Comparison of ENCODE assay signal across 8 mouse cellular contexts in the genomic region with DNA sequence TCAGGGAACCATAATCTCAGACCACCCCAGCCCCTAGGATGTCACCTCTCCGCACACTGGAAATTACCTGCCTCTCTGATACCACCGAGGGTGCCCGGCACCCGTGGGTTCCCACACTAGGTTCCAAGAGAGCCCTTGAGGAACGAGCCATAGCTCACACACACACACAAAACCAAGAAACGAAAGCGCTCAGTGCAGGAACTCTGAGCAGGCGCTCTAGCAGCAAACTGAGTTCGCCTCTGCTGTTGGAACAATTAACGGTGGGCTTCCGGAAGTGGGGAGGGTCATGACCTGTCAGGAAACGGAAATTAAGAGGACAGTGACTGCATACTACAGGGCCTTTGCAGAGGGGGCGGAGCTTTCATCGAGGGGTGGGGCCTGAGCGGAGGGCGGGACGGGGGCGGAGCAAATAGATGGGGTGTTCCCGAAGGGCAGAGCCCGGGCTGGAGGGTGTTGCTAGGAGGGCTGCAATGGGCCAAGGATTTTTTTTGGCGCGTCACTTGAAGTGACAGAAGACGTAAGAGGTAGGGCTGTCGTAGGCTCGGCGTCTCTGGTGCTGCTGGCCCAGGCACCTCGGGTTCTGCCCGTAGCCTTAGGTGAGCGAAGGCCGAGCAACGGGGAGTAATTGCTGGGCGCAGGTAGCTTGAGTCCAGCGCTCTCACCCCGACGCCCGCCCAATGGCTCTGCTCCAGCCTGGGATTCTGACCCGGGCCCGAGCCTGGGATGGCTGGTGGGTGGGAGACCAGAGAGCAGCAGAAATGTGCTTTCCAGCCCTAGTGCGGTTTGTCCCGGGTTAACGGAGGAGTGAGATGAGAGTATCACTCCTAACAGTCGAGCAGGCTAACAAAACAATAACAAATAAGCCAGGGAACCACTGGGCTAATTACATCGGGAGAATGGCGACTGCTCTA. TPM values are rescaled to one million over a fixed set of nuclear protein-coding genes. Genes with fewer than 3 reads are reported as not detected.
DNase-seq lines count a peak whose midpoint lies in the region; ATAC-seq and TF ChIP-seq lines count a peak whose summit lies in the region.

No protein-coding gene starts in this region.

- peak overlapping the region; percentile 86 for H3K9ac ChIP-seq in CH12.LX (ENCODE audit: insufficient read depth, low read depth)
- H3K9ac ChIP-seq in forebrain, embryonic 11.5 days (ENCODE audit: low read length), result peak overlapping the region; percentile 61
- peak overlapping the region; percentile 78 for H3K9ac ChIP-seq in heart, embryonic 16.5 days (ENCODE audit: low read length)
- H3K9ac ChIP-seq in liver, embryonic 13.5 days, result peak overlapping the region; percentile 96
- H3K9ac ChIP-seq in stomach, embryonic 15.5 days, result peak overlapping the region; percentile 45; the same call in 1 of the 2 replicates

- peak; percentile 96 for ATAC-seq in forebrain, embryonic 11.5 days (replicated peaks; ENCODE audit: low FRiP score)
- peak; percentile 92 for ATAC-seq in heart, embryonic 16.5 days (replicated peaks; ENCODE audit: extremely low read depth, insufficient read depth, low FRiP score)
- peak; percentile 90 for ATAC-seq in liver, embryonic 13.5 days (ENCODE audit: low read depth)
- peak; percentile 96 for ATAC-seq in stomach, embryonic 15.5 days (ENCODE audit: insufficient read depth, low FRiP score, low read depth)

- H3K9me3 ChIP-seq in CH12.LX (replicated peaks; ENCODE audit: low read length), result peaks cover 12% of the 10 kb centered on the region
- H3K9me3 ChIP-seq in forebrain, embryonic 11.5 days (ENCODE audit: control insufficient read depth, low read length), result no peaks in the 10 kb centered on the region
- 0 out of 2 replicates have a peak, but pooled peaks cover 2% of the 10 kb centered on the region for H3K9me3 ChIP-seq in heart, embryonic 16.5 days (replicated peaks; ENCODE audit: control insufficient read depth, low read length)
- H3K9me3 ChIP-seq in liver, embryonic 13.5 days (replicated peaks), result no peaks in the 10 kb centered on the region
- no peaks in the 10 kb centered on the region for H3K9me3 ChIP-seq in stomach, embryonic 15.5 days

- H3K4me1 ChIP-seq in CH12.LX (ENCODE audit: control insufficient read depth in 1 of 2, insufficient read depth in 2 of 2), result peaks cover 8 to 57% of the 10 kb centered on the region in 2 experiments; a peak in 3 of 4 replicates
- H3K4me1 ChIP-seq in forebrain, embryonic 11.5 days (replicated peaks; ENCODE audit: control insufficient read depth, insufficient read depth, low read length), result peaks cover 8% of the 10 kb centered on the region
- peaks cover 28% of the 10 kb centered on the region for H3K4me1 ChIP-seq in heart, embryonic 16.5 days (ENCODE audit: control insufficient read depth, insufficient read depth, low read length)
- peaks cover 60% of the 10 kb centered on the region for H3K4me1 ChIP-seq in liver, embryonic 13.5 days (replicated peaks)
- H3K4me1 ChIP-seq in stomach, embryonic 15.5 days, result 0 out of 2 replicates have a peak, but pooled peaks cover 6% of the 10 kb centered on the region

- in situ Hi-C loops in CH12.LX (cut with MboI; ENCODE audit: low pct_ligation_motif_present, low pct_unique_long_range_greater_than_20kb, low sequenced_read_pairs), result no loop called here

- dilution Hi-C loops in CH12.LX (cut with MboI; ENCODE audit: extremely low pct_ligation_motif_present, extremely low pct_unique_long_range_greater_than_20kb, low sequenced_read_pairs), result no loop called here

- no peaks in the 10 kb centered on the region for H3K79me2 ChIP-seq in CH12.LX (replicated peaks; ENCODE audit: control insufficient read depth, extremely low read depth, insufficient read depth, poor library complexity, severe bottlenecking)

- TF ChIP-seq CTCF in CH12.LX (conservative IDR thresholded peaks at IDR 0.05 in 1 of 2, IDR thresholded peaks at IDR 0.05 in 1 of 2; ENCODE audit: low read depth in 2 of 2, low read length in 2 of 2), result no peak

- peaks cover 0 to 21% of the 10 kb centered on the region in 2 experiments for H3K36me3 ChIP-seq in CH12.LX (replicated peaks in 1 of 2; ENCODE audit: control insufficient read depth in 1 of 2, insufficient read depth in 1 of 2, low read length in 1 of 2)
- H3K36me3 ChIP-seq in forebrain, embryonic 11.5 days (ENCODE audit: control insufficient read depth, insufficient read depth, low read length), result no peaks in the 10 kb centered on the region
- H3K36me3 ChIP-seq in heart, embryonic 16.5 days (ENCODE audit: control insufficient read depth, insufficient read depth), result 0 out of 2 replicates have a peak, but pooled peaks cover 2% of the 10 kb centered on the region
- H3K36me3 ChIP-seq in liver, embryonic 13.5 days, result peaks cover 24% of the 10 kb centered on the region
- H3K36me3 ChIP-seq in stomach, embryonic 15.5 days, result no peaks in the 10 kb centered on the region

- TF ChIP-seq EP300 in CH12.LX (IDR thresholded peaks at IDR 0.05; ENCODE audit: low read length), result no peak

- H3K4me2 ChIP-seq in CH12.LX (ENCODE audit: insufficient read depth, low read depth, poor library complexity, severe bottlenecking), result peak overlapping the region; percentile 86
- H3K4me2 ChIP-seq in forebrain, embryonic 11.5 days (ENCODE audit: low read depth, low read length, severe bottlenecking), result peak overlapping the region; percentile 94
- peak overlapping the region; percentile 84 for H3K4me2 ChIP-seq in heart, embryonic 16.5 days (ENCODE audit: low read depth, low read length)
- H3K4me2 ChIP-seq in liver, embryonic 13.5 days, result peak overlapping the region; percentile 87
- H3K4me2 ChIP-seq in stomach, embryonic 15.5 days, result peak overlapping the region; percentile 97

- peak overlapping the region; percentile 67 to 74 (median 69) for H3K4me3 ChIP-seq in CH12.LX (replicated peaks in 1 of 3; ENCODE audit: low read depth in 2 of 3, low read length in 2 of 3, poor library complexity in 1 of 3)
- peak overlapping the region; percentile 43 for H3K4me3 ChIP-seq in forebrain, embryonic 11.5 days (ENCODE audit: low read depth, low read length)
- peak overlapping the region; percentile 61 for H3K4me3 ChIP-seq in heart, embryonic 16.5 days (ENCODE audit: low read length)
- peak overlapping the region; percentile 80 for H3K4me3 ChIP-seq in liver, embryonic 13.5 days (replicated peaks)
- peak overlapping the region; percentile 63 for H3K4me3 ChIP-seq in stomach, embryonic 15.5 days (replicated peaks)

- WGBS in forebrain, embryonic 11.5 days, result under 1% methylated on average over 44 of the region's 44 CpGs
- 2% methylated on average over 44 of the region's 44 CpGs for WGBS in heart, embryonic 16.5 days
- 1% methylated on average over 43 of the region's 44 CpGs for WGBS in liver, embryonic 13.5 days (ENCODE audit: insufficient replicate concordance)
- WGBS in stomach, embryonic 15.5 days, result 1% methylated on average over 44 of the region's 44 CpGs

- TF ChIP-seq POLR2A in CH12.LX (IDR thresholded peaks at IDR 0.05; ENCODE audit: low read depth, low read length), result peak; percentile 99

- H3K27me3 ChIP-seq in CH12.LX (replicated peaks), result no peaks in the 10 kb centered on the region
- no peaks in the 10 kb centered on the region for H3K27me3 ChIP-seq in forebrain, embryonic 11.5 days (ENCODE audit: control insufficient read depth, insufficient read depth, low read length)
- no peaks in the 10 kb centered on the region for H3K27me3 ChIP-seq in heart, embryonic 16.5 days (ENCODE audit: control insufficient read depth, insufficient read depth, low read length)
- no peaks in the 10 kb centered on the region for H3K27me3 ChIP-seq in liver, embryonic 13.5 days
- no peaks in the 10 kb centered on the region for H3K27me3 ChIP-seq in stomach, embryonic 15.5 days (replicated peaks)

- no peak for TF ChIP-seq RAD21 in CH12.LX (IDR thresholded peaks at IDR 0.05; ENCODE audit: low read depth, low read length)

- peak; percentile 98 for DNase-seq in CH12.LX (ENCODE audit: extremely low read depth)
- DNase-seq in c-Kit-positive CD71-positive TER-119-negative erythroid progenitor cells, embryonic 14.5 days (ENCODE audit: low read depth), result peak; percentile 93
- DNase-seq in forebrain, embryonic 11.5 days (ENCODE audit: low spot score), result peak; percentile 97
- peak; percentile 91 to 95 for DNase-seq in kidney, postnatal 25 days
- peak; percentile 89 for DNase-seq in liver, embryonic 13.5 days
- peak; percentile 92 for DNase-seq in neural tube, embryonic 10.5 days (ENCODE audit: extremely low spot score, low spot score)

- peak overlapping the region; percentile 39 for H3K27ac ChIP-seq in CH12.LX (ENCODE audit: insufficient read depth, low read depth)
- H3K27ac ChIP-seq in forebrain, embryonic 11.5 days (ENCODE audit: low read depth, low read length), result peak overlapping the region; percentile 51; the same call in 1 of the 2 replicates
- peak overlapping the region; percentile 91 for H3K27ac ChIP-seq in heart, embryonic 16.5 days (ENCODE audit: low read length)
- H3K27ac ChIP-seq in liver, embryonic 13.5 days, result peak overlapping the region; percentile 97
- H3K27ac ChIP-seq in stomach, embryonic 15.5 days, result peak overlapping the region; percentile 52

TF ChIP-seq in CH12.LX, 34 proteins besides CTCF, POLR2A, EP300 and RAD21 (continues in another document):
- TF ChIP-seq CHD1 (IDR thresholded peaks at IDR 0.05; ENCODE audit: low read depth, low read length) (0 out of 2 replicates have a peak, but pooled peaks have one; percentile 52), ZMIZ1 (IDR thresholded peaks at IDR 0.05; ENCODE audit: low read depth, low read length) (peak; percentile 92), GABPA (IDR thresholded peaks at IDR 0.05; ENCODE audit: insufficient replicate concordance, low read depth, low read length) (no peak; the same call in 1 of the 2 replicates), MEF2A (IDR thresholded peaks at IDR 0.05; ENCODE audit: borderline replicate concordance, low read depth, low read length) (peak; percentile 71), POLR2AphosphoS2 (IDR thresholded peaks at IDR 0.05; ENCODE audit: low read depth, low read length) (peak; percentile 92)

RNA-seq across cellular contexts. Expression of a gene that starts 20.2 kb away (rescaled TPM):
- 32.1 and 32.8 TPM in 2 replicates for total RNA-seq in CH12.LX (2012; rRNA removed)
- 34.9 and 40.3 TPM in 2 replicates for total RNA-seq in CH12.LX (2014; rRNA removed)
- 40.1 and 49.4 TPM in 2 replicates for polyA plus RNA-seq in CH12.LX (2012; ENCODE audit: insufficient read length, low read depth)
- polyA plus RNA-seq in forebrain, embryonic 11.5 days (2014; fragmentation: Nextera tagmentation; extraction: Ambion mirVana), result 51.4 and 53.1 TPM in 2 replicates
- polyA plus RNA-seq in heart, embryonic 16.5 days (2015; fragmentation: Nextera tagmentation; extraction: Ambion mirVana), result 40.9 and 41.1 TPM in 2 replicates
- 18.0 and 19.1 TPM in 2 replicates for polyA plus RNA-seq in liver, embryonic 13.5 days (2015; fragmentation: Nextera tagmentation; extraction: Ambion mirVana)
- polyA plus RNA-seq in stomach, embryonic 15.5 days (2015; fragmentation: Nextera tagmentation; extraction: Ambion mirVana), result 48.8 and 49.4 TPM in 2 replicates

RNA-seq across cellular contexts. Expression of a gene that starts 58.9 kb away (rescaled TPM):
- total RNA-seq in CH12.LX (2012; rRNA removed), result 27.5 and 32.1 TPM in 2 replicates
- total RNA-seq in CH12.LX (2014; rRNA removed), result 34.8 and 36.1 TPM in 2 replicates
- polyA plus RNA-seq in CH12.LX (2012; ENCODE audit: insufficient read length, low read depth), result 35.6 and 37.9 TPM in 2 replicates
- polyA plus RNA-seq in forebrain, embryonic 11.5 days (2014; fragmentation: Nextera tagmentation; extraction: Ambion mirVana), result 6.6 and 7.6 TPM in 2 replicates
- 71.3 and 75.1 TPM in 2 replicates for polyA plus RNA-seq in heart, embryonic 16.5 days (2015; fragmentation: Nextera tagmentation; extraction: Ambion mirVana)
- 25.0 and 28.1 TPM in 2 replicates for polyA plus RNA-seq in liver, embryonic 13.5 days (2015; fragmentation: Nextera tagmentation; extraction: Ambion mirVana)
- polyA plus RNA-seq in stomach, embryonic 15.5 days (2015; fragmentation: Nextera tagmentation; extraction: Ambion mirVana), result 45.5 and 53.4 TPM in 2 replicates

Comparison
In these comparisons a context has a peak if more than half of its experiments do, and no peak if none do; other contexts are left out.
1. Peak in every context shown above with its lines: DNase-seq, ATAC-seq, H3K4me3 ChIP-seq and H3K27ac ChIP-seq.
2. H3K27ac ChIP-seq: peak in every context shown above with its lines; median percentile 97 in liver, embryonic 13.5 days; 91 in heart, embryonic 16.5 days; 52 in stomach, embryonic 15.5 days; 51 in forebrain, embryonic 11.5 days; 39 in CH12.LX.
3. H3K9ac ChIP-seq: peak in every context shown above with its lines; median percentile 96 in liver, embryonic 13.5 days; 86 in CH12.LX; 78 in heart, embryonic 16.5 days; 61 in forebrain, embryonic 11.5 days; 45 in stomach, embryonic 15.5 days.